Mouse (Mus musculus) kidney, postnatal 10 days (tissue): ENCODE measurements at regions not wholly inside any gene's neighbourhood (a gene's known extent, or its start where the extent isn't known, plus 50 kb on each side); places are given as distances from the start of the nearest gene placed in this dataset.

Source experiments
- DNase-seq: peaks from one replicate; pipeline ENCODE4 v3.0.0; 2021; ENCODE audit warnings: mixed read lengths

DNA sequence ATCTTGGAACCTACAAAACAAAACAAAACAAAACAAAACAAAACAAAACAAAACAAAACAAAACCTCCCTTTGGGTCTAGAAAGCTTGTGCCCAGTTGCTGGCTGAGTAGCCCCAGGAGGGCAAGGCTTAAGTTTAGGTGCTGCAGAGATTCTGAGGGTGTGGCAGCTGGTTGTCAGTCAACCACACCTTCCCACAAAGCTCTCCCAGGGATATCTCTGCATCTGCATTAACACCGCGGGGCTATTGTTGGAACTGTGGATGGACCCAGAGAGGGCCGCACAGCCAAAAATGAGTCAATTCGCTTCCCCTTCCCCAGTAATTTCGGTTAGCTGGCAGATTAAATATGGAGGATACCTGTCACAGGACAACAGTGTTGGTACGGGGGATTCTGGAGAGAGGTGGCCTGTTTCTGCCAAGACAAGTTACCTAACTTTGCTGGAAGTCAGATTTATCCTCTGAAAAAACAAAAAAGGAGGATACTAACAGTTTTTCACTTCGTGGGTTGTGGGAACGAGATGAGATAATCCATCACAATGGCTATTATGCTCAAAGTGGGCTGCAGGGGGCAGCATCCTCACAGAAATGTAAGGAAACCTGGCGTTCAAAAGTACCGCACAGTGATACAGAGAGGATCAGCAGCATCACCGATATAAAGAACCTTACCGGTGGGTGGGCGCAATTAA is 96.7 kb downstream of the 1500009L16Rik start:
- peak; percentile 91 for DNase-seq

DNA sequence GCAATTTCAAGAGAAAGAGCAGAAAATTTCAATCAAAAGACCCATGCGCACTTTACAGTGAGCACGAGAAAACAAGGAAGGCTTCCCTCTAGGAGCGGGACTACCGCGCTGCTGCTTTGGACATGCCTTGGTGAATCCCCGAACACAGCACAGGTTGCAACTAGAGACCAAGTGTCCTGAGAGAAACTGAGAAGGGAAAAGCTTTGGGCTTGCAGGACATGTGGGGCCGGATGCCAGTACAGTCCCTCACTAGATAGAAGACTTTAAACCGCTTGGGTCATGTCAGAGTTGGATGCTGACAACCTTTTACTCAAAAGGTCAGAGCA is 97.2 kb downstream of the 1500009L16Rik start:
- no peak for DNase-seq

DNA sequence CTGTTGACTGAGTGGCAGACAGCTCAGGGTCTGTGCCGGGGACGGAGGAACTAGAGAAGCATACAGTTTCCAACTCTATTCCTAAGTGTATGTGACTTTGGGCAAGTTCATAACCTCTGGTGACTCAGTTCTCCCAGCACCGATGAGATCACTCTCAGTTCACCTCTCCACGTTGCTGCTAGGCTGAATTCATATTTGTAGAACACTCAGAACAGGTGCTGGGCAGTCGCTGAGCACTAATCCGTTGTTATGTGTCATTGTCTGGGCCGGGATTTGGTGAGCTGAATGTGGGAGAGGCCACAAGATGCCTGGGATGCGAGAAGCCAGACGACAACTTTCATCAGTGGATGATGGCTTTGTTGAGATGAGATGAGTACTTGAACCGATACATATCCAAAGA is 98.4 kb downstream of the 1500009L16Rik start:
- no peak for DNase-seq

DNA sequence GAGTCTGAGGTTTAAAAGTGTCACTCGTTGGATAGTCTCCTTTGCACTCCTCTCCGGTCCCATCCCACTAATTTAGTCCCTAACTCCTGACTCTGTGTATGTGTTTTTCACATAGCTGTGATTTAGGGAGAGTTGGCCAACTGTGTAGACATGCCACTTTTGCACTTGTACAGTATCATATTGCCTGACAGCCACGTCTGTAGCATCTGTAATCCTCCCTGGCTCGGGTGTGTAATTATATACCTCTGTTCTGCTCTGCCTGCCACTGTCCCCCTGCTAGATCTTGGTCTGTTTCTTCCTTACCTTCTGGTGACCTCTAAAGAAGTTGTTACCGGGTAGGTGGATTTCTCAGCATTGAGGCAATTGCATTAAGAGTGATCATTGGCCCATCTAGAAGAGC is 103.4 kb downstream of the 1500009L16Rik start:
- DNase-seq: no peak

DNA sequence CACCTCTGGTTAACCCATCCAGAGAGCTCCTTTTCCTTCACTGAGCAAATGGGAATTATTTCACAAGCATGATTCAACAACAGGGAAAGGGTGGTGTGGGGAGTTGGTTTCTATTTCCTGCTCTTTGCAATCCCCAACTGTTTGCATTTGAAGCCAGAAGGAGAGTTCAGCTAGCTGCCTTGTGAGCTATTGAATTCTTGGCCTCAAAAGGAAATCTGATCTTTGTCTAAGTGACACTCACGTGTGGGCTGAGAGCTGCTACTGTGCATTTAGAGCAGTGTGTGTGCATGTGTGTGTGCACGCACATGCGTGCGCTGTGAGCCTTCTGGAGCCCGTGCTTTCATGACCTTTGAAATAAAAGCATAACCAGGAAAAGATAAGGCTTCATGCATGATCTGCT is 113.7 kb downstream of the 1500009L16Rik start:
- DNase-seq: peak; percentile 36

DNA sequence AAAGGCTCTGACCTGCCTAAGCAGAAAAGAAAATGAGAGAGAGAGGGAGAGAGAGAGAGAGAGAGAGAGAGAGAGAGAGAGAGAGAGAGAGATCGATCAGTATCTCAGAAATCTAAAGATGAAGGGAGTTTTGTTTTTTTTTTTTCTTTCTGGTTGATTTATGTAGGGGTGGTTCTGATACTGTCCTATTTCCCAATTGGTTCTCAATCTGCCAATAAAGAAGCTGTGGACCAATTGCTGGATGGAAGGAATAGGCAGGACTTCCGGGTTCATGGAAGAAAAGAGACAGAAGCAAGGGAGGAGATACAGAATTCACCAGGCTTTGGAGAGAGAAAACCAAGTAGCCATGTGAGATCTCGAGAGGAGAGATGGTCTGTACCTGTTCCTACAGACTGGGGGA is 117.6 kb downstream of the 1500009L16Rik start:
- no peak for DNase-seq

DNA sequence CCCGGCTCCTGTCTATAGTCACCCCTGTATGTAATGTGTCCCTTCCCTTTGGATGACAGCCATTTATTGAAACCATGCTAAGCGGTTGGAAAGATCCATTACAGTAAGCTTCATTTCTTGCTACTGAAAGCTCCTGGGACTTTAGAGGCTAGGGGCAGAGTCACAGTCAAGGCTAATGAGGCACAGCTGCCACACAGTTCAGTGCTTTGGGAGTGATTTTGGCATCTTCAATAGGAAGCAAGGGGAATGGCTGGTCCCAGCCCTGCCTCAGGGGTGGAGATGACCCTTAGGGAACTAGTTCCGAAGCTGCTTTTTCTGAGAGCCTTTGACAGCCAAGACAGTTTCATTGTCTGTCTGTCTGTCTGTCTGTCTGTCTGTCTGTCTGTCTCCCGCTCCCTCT is 128.2 kb downstream of the 1500009L16Rik start:
- peak; percentile 47 for DNase-seq

DNA sequence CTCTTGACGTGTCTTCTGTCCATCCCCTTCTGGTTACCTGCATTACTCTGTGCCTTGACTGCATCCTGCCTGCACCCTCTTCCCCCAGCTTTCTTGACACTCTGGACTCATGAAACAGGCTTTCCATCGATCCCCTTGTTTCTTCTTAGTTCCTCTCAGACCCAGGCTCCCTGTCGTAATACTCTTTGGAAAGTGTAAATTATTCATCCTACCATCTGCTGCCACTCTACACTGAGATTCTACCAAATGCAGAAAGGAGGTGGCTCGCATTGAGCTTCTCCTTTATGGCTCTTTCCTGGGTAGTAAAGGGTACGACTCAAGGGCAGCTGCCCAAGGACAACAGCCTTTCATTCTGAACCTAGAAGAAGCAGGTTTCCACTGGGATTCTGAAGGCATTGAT is 129.5 kb downstream of the 1500009L16Rik start:
- no peak for DNase-seq

DNA sequence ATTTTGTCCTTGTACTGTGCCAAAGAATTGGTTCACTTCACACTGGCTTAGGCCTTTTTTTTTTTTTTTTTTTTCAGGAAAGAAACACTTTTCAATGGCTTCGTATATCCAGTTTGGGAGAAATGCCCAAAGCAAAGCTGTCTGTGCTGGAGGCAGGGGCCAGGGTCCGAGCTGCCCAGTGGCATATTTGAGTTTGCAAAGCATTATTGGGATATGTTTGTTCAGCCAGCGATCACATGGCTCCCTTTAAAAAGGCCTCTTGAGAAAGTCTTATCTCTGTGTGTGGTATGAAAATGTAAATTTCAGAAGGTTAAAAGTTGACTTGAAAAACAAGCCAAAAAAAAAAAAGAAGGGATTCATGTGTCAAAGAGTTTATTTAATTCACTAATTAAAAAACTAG is 130.1 kb downstream of the 1500009L16Rik start:
- DNase-seq: no peak

DNA sequence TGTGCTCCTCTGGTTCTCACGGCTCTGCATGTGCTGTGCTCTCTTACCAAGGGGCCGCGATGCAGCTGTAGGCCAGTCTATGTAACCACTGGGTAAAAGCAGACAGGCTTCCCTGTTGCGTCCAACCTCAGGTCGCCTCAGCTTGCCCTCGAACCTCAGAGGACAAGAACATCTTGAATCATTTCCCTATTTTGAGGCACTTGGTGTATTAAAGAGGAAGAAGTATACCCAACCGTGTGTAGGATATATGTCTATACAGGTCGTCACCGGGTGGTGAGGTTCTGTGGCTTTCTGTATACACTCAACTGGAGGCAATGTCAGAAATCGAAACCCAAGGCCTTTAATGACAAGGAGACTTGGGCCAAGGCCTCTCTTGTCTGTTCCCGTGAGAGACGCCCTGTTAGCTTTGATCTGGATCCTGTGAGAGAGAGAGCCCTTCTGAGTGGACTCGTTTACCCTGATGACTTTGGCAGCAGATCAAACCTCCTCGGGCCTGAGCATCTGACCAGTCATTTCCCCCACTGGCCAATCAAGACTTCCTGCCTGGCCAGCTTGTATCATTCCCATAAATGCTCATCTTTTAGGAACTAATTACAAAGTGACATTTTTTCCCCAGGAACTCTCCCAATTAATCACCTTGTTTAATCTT is 135.3 kb downstream of the 1500009L16Rik start:
- DNase-seq: peak; percentile 53

DNA sequence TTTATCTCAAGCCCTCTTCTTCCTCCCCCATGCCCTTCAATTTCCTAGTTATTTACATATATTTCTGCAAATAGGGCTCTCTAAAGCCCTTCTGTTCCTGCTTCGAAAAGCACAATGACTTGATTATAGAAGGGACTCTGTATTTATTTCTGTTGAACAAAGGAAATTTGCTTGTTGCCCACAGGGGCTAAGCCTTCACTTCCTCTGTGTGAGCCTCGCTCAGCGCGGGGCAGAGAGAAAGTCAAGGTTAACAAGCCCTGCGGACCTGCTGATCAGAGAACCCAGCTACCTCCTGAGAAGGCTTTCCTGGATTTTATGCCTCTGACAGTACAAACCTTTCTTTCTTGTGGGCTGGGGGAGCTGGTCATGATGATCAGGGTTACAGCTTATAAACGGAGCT is 136.0 kb downstream of the 1500009L16Rik start:
- no peak for DNase-seq

DNA sequence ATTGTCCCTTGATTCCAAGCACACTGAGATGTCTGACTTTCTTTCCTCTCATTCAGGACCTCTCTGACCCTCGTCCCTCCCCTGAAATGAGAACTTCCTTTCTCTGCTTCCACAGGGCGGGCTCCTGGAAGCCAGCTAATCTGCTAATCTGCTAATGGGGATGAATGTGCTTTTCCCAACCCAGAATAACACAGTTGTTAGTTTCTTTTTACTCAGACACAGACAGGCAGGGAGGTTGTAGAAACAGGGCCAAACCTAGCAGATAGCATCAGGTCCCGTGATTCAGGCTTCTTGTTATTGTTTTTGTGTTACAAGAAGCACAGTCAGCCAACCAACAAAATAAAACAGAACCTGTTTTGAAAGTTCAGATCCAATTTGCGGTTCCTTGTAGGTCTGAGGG is 137.0 kb downstream of the 1500009L16Rik start:
- no peak for DNase-seq

DNA sequence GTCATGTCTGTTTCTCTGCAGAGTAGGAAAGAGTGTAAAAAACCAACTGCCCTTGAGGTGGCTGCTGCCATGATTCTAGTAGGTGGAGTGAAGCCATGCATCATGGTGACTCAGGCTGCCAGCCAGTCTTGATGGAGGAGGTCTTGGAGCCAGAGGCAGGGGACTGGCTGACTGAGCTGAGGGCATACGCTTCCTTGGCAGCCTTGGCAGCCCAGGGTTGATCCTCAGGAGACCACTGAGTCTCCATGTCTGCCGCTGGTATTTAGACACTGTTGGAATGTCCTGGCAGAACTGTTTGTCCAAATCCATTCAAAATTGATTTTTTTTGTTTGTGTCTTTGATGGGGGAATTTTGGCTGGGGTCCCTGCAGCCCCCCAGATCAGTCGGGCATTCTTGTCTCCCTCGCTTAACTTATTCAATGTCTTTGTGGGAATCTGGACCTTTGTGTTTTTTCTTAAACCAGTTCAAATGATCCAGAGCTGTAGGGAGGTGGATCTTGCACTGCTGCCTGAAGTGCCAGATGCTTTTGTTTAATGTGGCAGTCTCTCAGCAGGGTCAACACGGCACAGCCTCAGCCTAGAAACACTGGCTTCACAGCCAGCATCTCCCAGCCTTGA is 139.0 kb downstream of the 1500009L16Rik start:
- DNase-seq: no peak

DNA sequence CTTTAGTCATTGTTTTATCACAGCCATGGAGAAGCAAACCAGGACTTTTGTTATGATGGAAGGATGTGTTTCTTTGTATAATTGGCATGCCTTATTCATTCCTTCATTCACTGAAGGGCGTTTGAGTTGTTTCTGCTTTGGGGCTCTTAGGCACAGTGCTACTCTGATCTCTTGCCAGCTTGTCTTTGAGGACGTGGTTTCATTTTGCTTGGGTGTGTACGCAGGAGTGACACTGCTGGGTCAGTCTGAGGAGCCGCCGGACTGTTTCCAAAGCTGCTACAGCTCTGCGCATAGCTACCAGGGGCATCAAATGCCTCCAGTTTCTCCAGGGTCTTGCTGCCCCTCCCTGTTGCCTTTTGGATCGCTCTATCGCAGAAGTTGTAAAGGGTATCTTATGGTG is 141.9 kb downstream of the 1500009L16Rik start:
- DNase-seq: no peak

DNA sequence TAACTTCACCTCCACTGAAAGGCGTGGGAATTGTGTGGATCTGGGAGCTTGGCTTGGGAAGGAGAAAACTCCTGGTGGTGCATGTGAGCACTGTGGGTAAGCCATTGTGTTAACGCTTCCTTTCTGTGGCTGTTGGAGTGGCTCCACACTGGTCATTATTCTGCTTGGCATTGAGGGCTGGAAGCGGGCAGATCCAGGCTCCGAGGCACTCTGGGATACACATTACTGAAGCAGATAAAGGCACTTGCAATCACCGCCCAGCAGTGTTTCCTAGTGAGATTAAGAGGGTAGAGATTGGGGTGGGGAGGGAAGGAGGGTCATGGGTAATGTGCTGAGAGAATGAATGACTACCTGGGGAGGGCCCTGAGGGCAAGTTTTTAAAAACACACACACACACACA is 143.3 kb downstream of the 1500009L16Rik start:
- DNase-seq: peak; percentile 26

DNA sequence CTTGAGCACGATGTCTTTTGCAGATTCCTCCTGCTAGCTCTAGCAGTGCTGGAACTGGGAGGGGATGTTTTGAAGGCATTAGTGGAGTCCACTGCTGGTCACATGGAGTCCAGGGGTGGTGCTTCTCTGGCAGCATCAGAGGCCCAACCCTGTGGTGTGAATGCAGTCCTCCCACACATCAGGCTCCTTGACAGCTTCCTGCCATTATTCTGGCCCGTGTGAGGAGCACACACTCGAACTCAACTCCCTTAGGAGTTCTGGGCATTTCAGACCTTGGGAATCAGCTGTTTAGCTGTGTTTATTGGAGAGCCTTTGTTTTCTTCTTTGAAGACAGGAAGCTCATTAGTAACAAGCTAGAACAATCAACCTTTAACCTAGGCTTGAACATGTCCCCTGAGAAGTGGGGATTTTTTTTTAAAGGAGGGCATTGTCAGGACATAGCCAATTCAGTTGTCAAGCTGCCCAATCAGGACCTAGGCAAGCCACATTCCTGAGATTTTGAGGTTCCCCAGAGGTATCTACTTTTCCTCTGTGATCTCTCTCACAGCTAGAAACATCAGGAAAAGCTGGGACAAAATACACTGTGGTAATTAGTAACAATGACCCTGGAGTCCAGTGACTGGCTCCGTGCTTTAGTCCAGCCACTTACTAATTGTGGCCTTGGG is 149.2 kb downstream of the 1500009L16Rik start:
- peak; percentile 52 for DNase-seq

DNA sequence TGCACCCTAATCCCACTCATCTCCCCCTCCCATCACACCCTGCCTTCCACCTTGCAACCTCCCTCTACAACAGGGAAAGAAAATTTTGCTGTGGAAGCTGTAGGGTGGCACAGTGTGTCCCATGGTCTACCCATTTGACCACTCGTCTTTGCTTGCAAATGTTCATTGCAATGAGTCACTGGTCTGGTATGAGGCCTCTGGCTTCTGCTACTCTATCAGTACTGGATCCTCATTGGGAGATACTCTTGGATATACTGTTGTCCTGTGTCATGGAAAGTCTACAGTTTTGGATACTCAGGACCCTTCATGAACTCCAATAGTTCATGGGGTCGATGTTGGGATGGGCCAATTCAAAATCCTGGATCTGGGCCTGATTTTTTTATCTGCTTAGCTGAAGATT is 156.1 kb downstream of the 1500009L16Rik start:
- no peak for DNase-seq

DNA sequence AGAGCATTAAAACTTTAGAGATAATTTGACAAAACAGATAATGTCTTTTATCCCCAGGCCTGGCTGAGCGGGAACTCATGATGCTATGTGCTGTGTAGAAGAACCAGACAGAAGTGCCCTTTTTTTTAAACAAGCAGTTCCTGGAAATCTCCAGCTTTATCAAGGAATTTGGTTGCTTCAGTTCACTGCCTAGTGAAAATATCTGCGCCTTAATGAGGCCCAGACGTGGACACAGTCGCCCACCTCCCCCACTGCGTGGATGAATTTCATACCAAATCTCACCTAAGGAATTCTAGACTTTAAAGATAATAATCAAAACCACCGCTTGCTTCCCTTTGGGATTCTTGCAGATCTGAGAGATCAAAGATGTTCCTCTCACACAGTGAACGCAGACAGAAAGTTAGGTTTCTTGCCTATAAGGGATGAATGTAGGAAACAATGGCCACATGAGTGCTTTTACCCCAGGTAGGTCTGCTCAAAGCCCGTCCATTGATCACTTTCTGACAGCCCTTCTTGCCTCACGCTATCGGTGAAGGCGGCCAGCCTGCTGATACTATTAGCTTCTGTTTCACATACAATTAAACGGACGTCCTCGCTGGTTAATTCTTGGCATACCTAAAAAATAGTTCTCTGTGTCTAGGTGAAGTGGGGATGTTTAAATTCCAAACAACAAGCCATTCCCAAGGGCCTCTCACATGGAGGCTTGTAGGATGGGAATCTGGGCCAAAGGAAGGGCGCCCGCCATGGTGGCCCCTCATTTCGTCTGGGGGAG is 159.6 kb downstream of the 1500009L16Rik start:
- DNase-seq: no peak

DNA sequence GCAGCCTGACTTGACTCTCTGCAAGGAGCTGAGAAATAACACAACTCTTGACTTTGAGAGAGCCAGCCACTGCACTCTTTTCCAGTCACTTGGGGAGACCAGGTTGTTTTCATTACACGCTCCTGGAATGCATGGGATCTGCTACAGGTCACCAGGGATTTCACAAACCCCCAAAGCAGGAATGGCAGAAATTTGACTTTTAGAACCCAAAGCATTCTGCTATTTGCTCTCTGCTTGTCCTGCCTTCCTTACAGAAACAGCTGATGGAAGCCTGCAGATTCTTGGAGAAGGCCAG is 160.2 kb downstream of the 1500009L16Rik start:
- peak; percentile 17 for DNase-seq

DNA sequence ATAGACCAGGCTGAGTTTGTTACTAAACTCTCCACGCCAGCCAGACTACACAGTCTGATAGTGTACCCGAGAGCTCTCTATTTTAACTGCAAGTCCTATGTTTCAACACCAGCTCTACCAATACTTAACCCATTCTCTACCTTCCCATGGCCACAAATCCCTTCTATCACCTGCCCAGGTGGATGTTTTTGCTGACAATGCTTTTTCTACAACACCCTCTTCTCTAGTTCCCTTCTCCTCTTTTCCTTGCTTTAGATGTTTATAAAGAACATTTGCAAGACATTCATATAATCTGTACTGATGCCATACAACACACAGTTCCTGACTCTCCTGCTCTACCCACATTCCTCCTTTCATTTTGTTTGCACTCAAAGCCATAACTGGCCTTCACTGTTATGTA is 161.9 kb downstream of the 1500009L16Rik start:
- no peak for DNase-seq

DNA sequence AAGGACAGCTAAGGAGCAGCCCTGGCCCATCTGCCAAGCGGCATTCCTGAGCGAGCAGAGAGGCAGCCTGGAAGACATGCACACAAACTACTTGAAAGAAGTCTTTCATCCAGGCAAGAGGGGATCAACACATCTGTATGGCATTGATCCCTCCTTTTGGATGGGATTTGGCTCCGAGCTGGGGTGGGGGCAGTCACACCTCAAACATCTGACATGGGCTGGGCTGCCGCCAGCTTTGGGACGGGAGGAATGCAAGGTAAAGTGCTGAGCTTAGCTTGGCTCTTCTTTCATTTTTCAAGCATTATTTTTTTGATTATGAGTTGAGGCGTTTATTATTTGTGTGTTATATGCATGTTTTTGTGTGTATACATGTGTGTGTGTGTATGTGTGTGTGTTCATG is 165.9 kb downstream of the 1500009L16Rik start:
- DNase-seq: no peak

DNA sequence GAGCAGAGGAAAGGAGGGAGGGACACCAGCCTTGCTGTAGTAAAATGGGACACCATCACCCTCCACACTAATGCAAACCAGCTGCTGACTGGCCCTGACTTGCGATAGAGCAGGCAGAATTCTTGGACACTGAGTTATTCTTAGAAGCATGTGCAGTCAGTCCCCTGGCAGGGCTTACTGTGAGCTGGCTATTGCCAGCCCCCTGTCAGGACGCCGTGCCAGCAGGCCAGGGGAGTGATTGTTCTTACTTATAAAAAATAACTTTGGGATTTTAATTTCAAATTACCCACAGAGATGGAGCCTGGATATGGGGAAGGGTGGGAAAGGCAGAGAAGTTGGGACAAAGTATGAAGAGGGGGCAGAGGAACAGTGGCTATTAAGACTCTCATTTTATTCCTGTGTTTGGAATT is 173.1 kb downstream of the 1500009L16Rik start:
- DNase-seq: peak; percentile 50

DNA sequence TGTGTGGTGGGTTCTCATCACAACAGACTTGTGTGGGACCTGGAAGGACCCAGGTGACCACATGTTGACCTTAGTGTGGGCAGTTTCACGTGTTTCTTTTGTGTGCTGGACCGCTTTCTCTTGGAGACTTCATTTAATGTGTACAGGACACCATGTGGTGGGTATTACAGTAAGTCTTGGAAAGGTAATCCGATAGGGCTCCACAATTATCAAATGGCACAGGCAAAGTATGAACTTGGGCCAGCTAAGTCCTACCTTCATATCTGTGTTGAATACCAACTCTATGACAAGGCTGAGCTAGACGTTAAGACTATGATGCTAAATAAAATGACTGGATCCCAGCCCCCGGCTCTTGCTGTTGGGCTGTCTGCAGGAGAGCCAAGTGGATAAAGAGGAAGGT is 173.5 kb downstream of the 1500009L16Rik start:
- no peak for DNase-seq
